Mouse (Mus musculus) megakaryocyte-erythroid progenitor cell, adult 5-6 weeks (primary cell): ENCODE measurements around the gene Timp2. TPM values are rescaled to one million over a fixed set of nuclear protein-coding genes. Genes with fewer than 3 reads are reported as not detected.

Source experiments
- ATAC-seq: replicated peaks from 2 replicates; pipeline ENCODE4 v1.8.0; 2016; ENCODE audit warnings: mild to moderate bottlenecking, inconsistent platforms; ENCODE audit not compliant: severe bottlenecking, poor library complexity, low FRiP score, low TSS enrichment
- total RNA-seq, 2 experiments: library from RNA; stranded (forward) in 1 of 2; stranded (reverse) in 1 of 2; fragments of 200-1000, 215-1000 nt in 1 of 2; fragments of >200 nt in 1 of 2; fragmentation: Nextera tagmentation in 1 of 2; gene quantifications; 2 replicates each; pipeline ENCODE4 v1.2.3; 2014 to 2017

The Timp2 gene
- total RNA-seq, 2 experiments from 2014 or later = 4.4 to 9.5 TPM

- no peak for ATAC-seq
Measured at GRCm38 (mm10) chr11:118372641-118373040, 17.1 kb upstream of the Timp2 start.

DNA sequence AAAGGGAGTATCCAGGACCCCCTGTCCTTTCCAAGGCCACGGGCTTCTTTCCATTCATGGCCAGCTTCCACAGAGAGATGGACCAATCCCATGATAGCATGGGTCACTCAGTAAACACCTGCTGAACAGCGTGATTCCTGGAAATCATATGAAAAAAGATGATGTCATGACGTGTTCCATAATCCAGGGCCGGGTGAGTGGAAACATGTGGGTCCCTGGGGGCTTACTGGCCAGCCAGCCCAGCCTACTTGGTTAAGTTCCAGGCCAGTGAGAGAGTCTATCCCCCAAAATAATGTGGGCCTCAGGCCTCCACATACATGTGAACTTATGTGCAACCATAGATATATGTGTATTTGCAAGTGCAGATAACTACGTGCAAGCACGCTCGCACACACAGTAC lies 16.3 kb upstream of the Timp2 start:
- no peak for ATAC-seq

GRCm38 (mm10) chr11:118369657-118370056 lies 14.1 kb upstream of the Timp2 start:
- no peak for ATAC-seq

- no peak for ATAC-seq
Measured at GRCm38 (mm10) chr11:118369251-118369650, 13.7 kb upstream of the Timp2 start.

DNA sequence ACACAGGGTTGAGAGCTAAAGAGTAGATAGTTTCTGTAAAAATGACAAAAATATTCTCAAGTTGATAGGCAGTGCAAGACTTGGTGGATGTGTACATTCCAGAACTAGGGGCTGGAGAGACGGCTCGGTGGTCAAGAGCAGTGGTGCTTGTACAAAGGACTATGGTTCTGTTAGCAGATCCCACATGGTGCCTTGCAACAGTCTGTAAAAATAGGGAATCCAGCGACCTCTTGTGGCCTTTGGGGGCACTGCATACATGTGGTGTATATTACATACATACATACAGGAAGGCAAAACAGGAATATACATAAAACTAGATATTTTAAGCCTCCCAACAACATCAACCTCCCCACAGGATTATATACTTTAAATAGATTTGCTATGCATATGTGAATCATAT lies 12.8 kb upstream of the Timp2 start:
- ATAC-seq = peak; percentile 59

DNA sequence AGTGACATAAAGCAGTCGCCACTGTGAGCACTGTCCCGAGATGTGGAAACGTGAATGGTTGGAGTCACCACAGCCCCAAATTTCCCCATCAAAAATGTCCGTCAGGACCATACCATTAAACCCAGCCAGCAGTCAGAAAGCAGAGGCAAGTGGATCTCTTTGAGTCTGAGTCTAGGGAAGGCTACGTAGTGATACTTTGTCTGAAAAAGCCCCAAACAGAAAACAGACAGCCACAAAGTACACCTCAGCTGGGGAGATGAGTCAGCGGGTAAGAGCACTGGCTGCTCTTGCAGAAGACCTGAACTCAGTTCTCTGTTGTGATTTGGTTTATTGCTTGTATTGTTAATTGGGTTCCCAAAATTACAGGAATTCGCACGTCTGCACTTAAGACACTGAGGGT lies 11.0 kb upstream of the Timp2 start:
- no peak for ATAC-seq

DNA sequence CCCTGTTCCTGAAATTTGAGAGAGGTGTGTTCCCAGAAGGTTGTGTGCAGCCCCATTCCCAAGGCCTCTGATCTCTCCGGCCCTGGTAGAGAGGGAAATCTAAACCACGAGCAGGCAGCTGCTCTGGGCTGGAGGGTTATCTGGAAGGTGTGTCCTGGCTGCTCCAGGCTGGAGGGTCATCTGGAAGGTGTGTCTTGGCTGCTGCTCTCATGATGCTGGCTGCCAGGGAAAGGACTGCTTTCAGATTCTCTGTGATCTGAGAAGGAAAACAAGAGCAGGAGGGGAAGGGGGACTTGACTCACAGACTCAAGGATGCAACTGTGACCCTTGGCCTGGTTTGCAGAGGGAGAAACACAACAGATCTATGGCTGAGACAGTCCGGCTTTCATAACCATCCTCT lies 10.6 kb upstream of the Timp2 start:
- no peak for ATAC-seq

DNA sequence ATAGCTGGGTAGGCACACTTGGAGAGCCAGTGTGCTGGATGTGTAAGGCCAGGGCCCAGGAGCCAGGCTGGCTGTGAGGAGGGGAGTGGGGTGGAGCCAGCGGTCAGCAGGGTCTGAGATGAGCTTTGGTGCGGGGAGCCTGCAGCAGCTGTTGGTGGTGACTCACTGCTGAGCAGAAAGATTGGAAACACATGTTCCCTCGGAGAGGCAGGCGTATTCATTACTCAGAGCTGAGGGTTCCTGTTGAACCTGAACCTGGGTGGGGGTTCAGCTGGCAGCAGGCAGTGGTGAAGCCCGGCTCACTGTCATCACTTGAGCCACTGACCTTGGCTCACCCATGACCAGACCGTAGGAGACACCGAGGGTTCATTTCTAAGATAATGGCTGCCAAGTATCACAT lies 9.6 kb upstream of the Timp2 start:
- ATAC-seq = no peak

DNA sequence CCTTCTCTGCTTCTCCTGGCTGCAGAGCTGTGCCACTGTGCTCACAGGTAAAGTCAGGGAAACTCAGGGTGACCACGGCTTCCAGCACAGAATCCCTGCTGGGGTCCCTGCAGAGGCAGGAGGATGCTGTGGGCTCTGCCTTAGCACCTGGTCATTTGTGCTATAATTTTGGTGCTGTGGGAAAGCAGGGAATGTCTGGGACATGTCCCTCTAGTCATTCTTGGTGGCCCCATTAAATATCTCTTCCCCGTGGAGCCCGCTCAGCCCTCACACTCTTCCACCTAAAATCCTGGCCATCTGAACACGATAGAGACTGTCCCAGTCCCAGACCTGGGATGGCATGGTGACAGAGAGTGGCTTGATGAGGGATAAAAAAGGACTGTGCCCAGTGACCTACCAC lies 8.5 kb upstream of the Timp2 start:
- no peak for ATAC-seq

- no peak for ATAC-seq
Measured at GRCm38 (mm10) chr11:118362971-118363518, 7.5 kb upstream of the Timp2 start.

- ATAC-seq = no peak
Measured at GRCm38 (mm10) chr11:118362501-118362900, 7.0 kb upstream of the Timp2 start.

DNA sequence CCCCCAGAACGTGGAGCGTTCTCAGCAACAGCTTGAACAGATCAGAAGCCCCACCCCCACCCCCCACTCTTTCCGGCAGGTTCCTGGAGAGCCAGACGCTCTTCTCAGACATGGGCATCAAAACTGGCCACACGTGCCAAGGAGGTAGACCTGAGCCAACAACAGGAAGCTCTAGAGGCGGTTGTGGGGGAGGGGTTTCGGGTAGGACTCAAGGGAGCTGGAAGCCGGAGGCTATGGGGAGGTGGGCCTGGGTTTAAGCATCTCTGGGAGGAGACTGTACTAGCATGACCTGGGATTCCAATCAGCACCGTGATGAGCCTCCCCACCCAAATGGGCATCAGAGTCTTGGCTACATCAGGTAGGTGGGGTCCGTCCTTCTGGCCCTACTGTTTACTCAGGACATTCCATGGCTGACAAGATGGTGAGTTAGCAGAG lies 5.4 kb upstream of the Timp2 start:
- no peak for ATAC-seq

DNA sequence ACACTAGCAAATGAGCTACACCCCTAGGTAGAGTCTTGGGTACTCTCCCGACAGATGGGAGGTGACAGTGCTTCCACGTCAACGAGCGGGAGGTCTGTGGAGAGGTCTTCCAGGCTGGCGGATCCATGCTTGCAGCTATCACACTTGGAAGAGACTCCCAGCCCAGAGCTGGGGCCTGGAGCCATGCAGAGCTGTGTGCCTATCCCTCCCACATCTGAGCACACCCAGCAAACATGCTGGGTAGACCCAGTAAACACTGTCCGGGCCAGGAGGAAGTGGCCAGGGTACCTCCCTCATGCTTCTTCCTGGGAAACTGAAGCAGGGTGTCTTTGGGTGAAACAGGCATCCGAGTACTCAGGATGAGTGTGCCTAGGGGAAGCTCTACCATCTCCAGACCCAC lies 5.0 kb upstream of the Timp2 start:
- ATAC-seq = no peak

DNA sequence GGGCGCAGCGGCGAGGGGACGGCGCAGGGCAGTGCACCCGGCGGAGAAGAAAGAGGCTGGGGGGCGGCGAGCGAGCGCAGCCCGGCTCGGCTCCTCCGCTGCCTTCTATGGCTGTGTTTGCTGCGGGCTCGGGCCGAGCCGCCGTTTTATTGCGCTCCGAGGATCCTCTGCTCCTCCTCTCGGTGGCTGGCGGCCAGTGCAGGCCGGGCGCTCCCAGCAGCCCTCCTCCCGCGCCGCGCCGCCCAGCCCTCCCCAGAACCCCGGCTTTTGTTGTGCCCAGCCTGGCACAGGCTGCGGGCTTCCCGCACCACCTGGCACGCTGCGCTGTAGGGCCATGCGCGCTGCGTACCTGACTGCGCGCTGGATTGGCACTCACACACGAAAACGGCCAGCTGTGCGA lies 335 bp downstream of the Timp2 start:
- ATAC-seq = peak; percentile 92

- no peak for ATAC-seq
Measured at GRCm38 (mm10) chr11:118354636-118355191, 826 bp downstream of the Timp2 start.

- no peak for ATAC-seq
Measured at GRCm38 (mm10) chr11:118349494-118349893, 6.0 kb downstream of the Timp2 start.

DNA sequence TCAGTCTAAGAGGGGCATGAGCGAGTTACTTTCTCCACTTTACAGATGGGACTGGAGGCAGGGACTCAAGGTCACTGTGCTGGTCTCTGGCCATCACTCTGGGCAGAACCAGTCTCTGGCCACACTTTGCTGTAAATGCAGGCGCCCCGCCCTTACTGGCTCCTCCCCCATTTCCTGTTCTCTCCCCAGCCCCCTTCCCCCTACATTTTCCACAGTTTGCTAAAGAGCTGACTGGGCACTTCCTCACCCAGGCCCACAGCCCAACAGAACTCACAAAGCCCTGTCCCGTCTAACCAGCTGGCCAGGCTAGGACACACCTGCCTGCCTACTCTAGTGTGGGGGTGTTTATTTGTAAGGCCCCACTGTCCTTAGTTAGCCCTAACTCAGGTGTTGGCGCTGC lies 6.7 kb downstream of the Timp2 start:
- peak; percentile 45; the same call in 1 of the 2 replicates for ATAC-seq

DNA sequence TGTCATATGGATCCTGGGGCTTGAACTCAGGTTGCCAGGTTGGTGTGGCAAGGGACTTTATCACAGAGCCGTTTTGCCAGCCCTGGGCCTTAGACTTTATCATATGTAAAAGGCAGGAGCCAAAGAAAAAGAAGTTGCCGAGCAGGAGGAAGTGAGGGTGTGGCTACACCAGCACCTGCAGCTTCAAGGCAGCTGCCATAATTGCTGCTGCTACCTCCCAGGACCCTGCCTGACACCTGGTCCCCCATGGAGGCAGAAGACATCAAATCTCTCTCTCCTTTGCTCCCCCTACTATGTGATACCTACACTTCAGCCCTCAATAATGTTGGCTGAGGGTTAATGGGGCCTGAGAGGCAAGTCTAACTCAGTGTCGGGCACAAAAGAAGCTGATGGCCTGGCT lies 7.1 kb downstream of the Timp2 start:
- ATAC-seq = peak; percentile 67

- no peak for ATAC-seq
Measured at GRCm38 (mm10) chr11:118347911-118348310, 7.6 kb downstream of the Timp2 start.

GRCm38 (mm10) chr11:118347391-118347790 lies 8.1 kb downstream of the Timp2 start:
- ATAC-seq = no peak

DNA sequence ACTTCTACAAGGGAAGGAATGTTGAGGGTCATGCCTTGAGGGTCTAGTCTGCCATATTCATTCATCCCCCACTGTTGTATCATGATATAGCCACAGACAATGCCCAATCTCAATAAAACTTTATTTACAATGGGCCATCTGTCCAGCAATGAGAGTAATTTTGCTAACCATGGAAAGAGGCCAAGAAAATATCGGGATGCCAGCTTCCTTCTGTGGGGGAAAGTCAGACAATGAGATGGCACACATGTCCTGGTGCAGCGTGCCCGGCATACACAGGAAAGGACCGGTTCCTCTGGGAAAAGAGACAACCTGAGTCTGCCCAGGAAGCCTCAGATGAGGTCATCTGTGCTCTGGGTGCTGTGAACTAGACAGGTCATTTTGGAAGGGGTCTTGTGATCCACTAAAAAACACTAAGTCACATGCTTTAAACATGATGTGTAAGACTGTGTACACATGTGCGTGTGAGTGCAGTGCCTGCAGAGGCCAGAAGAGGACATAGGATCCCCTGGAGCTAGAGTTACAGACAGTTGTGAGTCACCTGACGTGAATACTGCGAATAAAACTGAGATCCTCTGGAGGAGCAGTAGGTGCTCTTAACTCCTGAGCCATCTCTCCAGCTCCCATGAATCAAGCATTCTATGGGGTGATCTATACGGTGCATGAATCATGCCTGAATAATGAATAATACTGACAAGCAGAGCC lies 9.0 kb downstream of the Timp2 start:
- no peak for ATAC-seq
